Mouse (Mus musculus) layer of hippocampus, adult 8-10 months (tissue): ENCODE measurements around the gene Hoxc6. TPM values are rescaled to one million over a fixed set of nuclear protein-coding genes. Genes with fewer than 3 reads are reported as not detected.

Experiments used
- DNase-seq, 2 experiments: peaks; one replicate each; pipeline ENCODE4 v3.0.0; 2022; ENCODE audit warnings: low spot score in 2 of 2
- total RNA-seq, 4 experiments: library from RNA; stranded (reverse); gene quantifications; 2 replicates each; pipeline ENCODE4 v1.2.4; 2022

Gene Hoxc6
- total RNA-seq, 4 experiments from 2014 or later = not detected

DNA sequence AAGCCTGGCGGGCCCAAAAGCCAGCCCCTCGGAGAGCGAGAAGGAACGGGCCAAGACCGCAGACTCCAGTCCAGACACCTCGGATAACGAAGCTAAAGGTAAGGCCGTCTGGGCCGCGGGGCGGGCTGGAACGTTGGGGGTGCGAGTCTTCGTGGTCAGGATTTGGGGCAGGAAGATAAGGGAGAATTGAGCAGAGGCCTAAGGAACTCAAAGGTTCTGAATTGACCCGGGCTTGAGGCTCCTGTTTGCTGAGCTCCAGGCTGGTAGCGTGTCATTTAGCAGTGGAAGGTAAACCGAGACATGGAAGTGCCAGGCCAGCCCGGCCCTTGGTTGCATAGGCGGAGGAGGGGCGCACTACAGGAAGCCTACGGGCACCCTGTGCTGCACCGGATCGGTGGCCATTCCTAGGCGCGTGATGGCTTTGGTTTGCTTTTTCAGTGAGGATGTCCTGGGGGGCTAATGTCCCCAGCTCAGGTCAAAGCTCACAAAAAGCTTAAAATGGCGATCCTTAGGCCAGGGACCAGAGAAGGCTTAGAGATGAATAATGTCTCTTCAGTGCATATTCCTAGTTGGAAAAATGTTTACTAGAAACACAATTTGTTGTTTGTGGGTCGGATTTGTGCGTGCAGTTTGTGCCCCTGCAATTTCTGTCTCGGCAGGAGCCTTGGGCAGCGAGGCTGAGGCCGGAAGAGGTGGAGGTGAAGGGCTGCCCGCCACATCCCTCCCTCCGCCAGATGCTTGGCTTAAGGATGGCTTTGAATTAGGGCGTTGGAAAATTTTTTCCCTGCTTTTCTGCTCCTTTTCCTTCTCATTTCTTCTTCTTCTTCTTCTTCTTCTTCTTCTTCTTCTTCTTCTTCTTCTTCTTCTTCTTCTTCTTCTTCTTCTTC lies 30.3 kb upstream of the Hoxc6 start:
- DNase-seq = no peak

DNA sequence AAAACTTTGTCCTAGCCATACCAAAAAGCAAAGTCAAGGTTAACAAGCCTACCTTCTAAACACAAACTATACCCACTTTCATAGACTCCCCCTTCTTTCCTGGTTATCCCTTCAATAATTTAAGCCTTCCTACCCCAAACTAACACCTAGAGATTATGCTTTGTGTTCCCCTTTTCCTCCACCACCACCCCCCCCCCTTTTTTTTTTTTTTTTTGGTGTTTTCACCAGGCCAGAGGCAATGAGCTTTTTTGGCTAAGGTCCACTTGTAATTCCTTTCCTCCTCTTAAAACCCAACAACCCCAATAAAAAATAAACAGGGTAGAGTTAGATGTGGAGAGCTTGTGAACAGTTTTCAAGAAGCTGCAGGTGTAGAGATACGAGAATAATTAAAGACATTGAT lies 28.8 kb upstream of the Hoxc6 start:
- DNase-seq = no peak

DNA sequence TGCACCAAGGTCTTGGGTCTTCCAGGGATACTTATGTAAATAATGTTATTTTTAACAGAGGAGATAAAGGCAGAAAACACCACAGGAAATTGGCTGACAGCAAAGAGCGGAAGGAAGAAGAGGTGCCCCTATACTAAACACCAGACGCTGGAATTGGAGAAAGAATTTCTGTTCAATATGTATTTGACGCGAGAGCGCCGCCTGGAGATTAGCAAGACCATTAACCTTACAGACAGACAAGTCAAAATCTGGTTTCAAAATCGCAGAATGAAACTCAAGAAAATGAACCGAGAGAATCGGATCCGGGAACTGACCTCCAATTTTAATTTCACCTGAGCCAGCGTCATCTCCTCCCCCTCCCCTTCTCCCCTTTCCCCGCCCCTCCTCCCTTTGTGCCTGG lies 27.3 kb upstream of the Hoxc6 start:
- no peak for DNase-seq

- no peak for DNase-seq
Observed at GRCm38 (mm10) chr15:102972254-102972653, 25.8 kb upstream of the Hoxc6 start.

- DNase-seq = no peak
Observed at GRCm38 (mm10) chr15:102972753-102973152, 25.3 kb upstream of the Hoxc6 start.

DNA sequence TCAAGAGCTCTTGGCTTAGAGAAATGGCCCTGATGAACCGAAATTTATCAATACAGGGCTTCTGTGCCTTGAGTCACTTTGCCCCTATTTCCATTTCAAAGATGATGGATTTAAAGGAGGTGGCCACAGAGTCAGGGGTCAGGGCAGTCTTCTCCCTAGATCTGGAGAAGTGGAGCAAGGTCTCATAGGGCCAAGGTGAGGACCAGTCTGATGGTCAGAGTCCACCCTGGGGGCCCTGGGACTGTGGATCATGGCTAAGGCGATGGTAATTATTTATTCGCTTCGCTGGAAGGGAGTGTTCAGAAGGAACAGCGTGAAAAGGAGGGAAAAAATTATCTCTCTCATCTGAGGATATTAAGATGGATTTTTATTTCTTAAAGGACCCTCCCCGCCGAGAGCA lies 23.0 kb upstream of the Hoxc6 start:
- no peak for DNase-seq

- DNase-seq = no peak
Observed at GRCm38 (mm10) chr15:102975688-102976111, 22.4 kb upstream of the Hoxc6 start.

GRCm38 (mm10) chr15:102976171-102976570 lies 21.9 kb upstream of the Hoxc6 start, which contains the start of gene Hoxc9:
Hoxc9 (plus strand) TSS chr15:102976439.
- no peak for DNase-seq

DNA sequence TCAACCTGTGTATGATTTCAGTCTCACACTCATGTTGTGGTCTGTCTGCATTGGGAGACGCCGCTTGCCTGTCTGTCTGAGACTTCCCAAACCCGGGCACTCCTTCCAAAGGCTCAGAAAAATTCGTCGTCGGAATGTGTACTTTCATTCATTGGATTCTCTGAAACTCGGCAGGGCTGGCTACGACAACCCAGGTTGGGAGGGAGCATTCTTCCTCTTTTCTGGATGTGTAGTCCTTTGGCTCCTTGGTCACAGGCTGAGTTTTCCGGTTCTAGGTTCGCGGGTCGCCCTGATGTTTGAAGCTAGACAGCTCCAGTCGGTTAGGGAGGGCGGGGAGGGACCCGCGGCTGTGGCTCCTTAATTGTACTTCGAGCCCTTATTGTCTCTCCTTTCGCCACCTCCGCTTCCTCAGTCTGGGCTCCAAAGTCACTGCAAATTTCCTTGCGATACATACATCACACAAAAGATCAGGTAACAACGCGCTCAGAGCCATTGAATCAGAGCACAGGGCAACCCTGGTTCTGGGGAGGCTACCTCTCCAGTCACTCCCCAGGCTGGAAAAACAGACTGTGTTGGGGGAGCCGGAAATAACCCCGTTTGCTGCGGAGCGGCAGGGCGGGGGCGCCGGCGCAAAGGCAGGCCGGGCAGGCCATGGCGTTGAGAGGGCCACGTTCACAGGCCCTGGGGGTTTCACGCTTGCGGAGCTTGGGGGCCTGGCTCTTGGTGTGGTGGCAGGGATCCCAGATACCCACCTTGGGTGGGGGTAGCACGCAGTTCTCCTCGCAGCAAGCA lies 21.2 kb upstream of the Hoxc6 start:
- DNase-seq = no peak

DNA sequence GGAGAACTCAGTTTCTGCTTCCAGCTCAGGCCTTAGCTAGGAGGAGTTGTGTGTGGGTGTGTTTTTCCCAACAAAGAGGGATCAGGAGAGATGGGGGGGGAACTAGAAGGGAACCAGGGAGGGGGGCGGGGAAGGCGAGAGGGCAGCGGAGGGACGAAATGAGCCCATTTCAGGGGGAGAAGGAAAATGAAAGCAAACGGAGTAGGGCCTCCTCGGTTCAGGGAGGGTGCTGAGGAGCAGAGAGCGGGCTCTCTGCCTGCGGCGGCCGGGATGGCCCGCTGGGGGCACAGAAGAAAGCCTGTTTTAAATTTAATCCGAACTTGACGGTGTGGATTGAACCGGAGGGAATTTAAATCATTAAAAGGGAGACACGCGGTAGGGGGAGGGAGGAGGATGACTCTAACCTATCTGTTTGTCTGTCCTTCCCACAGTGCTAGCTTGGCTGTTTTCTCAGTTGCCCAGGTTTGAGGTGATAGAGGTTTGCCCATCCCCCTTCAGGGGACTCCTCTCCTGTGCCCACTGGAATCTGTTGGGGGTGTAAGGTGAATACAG lies 20.6 kb upstream of the Hoxc6 start:
- no peak for DNase-seq

- DNase-seq = no peak
Observed at GRCm38 (mm10) chr15:102978615-102979515, 19.2 kb upstream of the Hoxc6 start.

DNA sequence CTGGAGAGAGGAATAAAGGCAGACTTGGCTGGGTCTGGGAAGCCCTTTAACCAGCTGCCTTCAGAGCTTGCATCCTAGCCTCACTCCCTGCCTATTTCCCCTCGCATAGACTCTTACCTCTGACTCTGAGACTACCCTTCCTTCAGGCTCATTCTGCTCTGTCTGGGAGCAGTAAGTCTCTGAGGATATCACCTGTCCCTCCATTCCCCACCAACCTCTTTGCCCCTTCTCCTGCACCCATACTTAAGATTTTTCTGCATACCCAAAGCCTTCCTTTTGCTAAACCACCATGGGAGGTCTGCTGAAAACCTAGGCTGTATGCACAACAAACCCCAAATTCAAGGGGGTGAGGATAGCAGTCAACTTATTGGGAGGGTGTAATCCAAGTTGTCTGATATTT lies 18.1 kb upstream of the Hoxc6 start:
- no peak for DNase-seq

DNA sequence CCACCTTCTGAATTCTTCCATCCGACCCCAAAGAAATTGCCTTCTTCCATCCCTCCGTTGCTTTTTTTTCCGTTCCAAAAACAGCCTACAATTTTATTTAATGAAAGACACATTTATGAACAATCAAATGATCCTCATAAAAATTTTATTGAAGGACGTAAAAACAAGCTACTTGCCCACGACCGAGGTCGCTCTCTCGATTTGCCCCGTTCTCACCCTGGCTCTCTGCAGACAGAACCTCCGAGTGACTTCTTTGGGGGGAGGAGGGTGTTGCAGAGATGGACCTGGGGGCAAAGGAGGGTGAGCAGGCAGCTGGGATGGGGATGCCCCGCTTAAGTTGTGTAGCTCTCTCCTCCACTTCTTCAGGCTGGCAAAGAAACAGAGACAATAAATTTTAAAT lies 17.7 kb upstream of the Hoxc6 start:
- DNase-seq = no peak

DNA sequence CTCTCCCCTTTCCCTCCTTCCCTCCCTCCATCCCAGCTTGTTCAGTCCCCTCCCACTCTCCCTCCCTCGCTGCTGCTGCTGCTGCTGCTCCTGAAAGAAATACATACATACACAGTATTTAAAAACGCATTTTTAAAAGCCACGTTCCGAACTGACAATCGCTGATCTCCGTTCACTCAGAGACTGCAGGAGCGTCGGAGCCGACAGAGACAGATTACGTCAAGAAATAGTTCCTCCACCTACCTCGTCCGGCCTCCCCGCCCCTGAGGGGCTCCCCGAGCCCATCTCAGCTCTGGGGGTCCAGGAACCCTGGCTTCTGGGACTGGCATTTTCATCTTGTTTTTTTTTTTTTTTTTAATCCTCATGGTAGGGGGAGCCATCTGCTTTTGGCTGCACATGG lies 17.1 kb upstream of the Hoxc6 start:
- no peak for DNase-seq

DNA sequence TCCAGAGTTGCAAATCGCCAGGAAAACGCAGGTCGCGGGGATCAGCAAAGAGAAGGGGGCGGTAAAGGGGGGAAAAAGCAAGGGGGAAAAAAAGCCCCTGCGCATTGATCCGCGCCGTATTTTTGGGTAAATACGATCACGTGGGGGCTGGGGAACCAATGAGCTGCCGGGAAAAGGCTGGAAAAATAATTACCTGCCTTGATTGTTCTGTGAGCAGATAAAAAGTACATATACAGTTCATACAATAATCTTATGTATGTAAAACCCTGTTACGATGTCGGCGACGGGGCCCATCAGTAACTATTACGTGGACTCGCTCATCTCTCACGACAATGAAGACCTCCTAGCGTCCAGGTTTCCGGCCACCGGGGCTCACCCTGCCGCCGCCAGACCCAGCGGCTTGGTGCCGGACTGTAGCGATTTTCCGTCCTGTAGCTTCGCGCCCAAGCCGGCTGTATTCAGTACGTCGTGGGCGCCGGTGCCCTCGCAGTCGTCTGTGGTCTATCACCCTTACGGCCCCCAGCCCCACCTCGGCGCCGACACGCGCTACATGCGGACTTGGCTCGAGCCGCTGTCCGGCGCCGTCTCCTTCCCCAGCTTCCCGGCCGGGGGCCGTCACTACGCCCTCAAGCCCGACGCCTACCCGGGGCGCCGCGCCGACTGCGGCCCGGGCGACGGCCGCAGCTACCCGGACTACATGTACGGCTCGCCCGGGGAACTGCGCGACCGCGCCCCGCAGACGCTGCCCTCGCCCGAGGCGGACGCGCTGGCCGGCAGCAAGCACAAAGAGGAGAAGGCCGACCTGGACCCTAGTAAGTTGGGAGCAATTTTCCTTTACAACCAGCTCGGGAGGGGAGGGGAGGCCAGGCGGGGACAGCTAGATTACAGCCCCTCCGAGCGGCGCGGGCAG lies 16.4 kb upstream of the Hoxc6 start:
- DNase-seq = no peak

DNA sequence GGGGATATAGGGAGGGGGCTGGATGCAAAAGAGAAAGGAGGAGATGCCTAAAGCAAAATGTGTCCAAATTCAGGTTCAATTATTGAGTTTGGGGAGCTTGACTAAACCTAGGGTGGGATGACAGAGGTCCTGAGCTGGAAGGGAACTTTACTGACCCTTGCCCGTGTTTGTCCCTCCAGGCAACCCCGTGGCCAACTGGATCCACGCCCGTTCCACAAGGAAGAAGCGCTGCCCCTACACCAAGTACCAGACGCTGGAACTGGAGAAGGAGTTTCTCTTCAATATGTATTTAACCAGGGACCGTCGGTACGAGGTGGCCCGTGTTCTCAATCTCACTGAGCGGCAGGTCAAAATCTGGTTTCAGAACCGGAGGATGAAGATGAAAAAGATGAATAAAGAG lies 14.3 kb upstream of the Hoxc6 start:
- DNase-seq = no peak

- DNase-seq = no peak
Observed at GRCm38 (mm10) chr15:102984521-102984920, 13.5 kb upstream of the Hoxc6 start.

- DNase-seq = no peak
Observed at GRCm38 (mm10) chr15:102984925-102985324, 13.1 kb upstream of the Hoxc6 start.

- DNase-seq = peak; percentile 53 to 85
Observed at GRCm38 (mm10) chr15:102987124-102987833, 10.8 kb upstream of the Hoxc6 start.
